In genomic region chr10:49191291-49191690, GRCm38 (mm10) we compare ENCODE assay signal across 17 mouse cellular contexts.
"Had no signal": no experiment of that assay in that cellular context is flagged by ENCODE, and none has a peak within 500 bp of the region (broad histone marks: within the 10 kb centered on the region; RNA-seq: fewer than 3 reads in every experiment).

No protein-coding gene starts in this region.

- H3K4me3 ChIP-seq: midbrain, embryonic 10.5 days; midbrain, embryonic 12.5 days; neural tube, embryonic 13.5 days; neural tube, embryonic 15.5 days had no signal

- DNase-seq: lung, adult 18-20 months; lung, embryonic 14.5 days; lung, postnatal 10 days; lung, postnatal 4 days; midbrain, embryonic 14.5 days; retina, postnatal 1 day; right cerebral cortex, adult 18-20 months; right cerebral cortex, postnatal 25 days; right cerebral cortex, postnatal 4 days; spleen, adult 18-20 months; thymus, adult 18-20 months; thymus, postnatal 14 days; thymus, postnatal 36 days had no signal

- H3K36me3 ChIP-seq: midbrain, embryonic 10.5 days; midbrain, embryonic 12.5 days; neural tube, embryonic 13.5 days; neural tube, embryonic 15.5 days had no signal

- H3K27me3 ChIP-seq: midbrain, embryonic 12.5 days; neural tube, embryonic 13.5 days; neural tube, embryonic 15.5 days had no signal

- H3K4me2 ChIP-seq: lung, embryonic 14.5 days; midbrain, embryonic 12.5 days; neural tube, embryonic 13.5 days; neural tube, embryonic 15.5 days had no signal
